Mouse (Mus musculus) adrenal gland, postnatal 25 days (tissue): Measurements from ENCODE around the gene Olfr1110. TPM values are rescaled to one million over a fixed set of nuclear protein-coding genes. Genes with fewer than 3 reads are reported as not detected.
"Not testable (repeated sequence)": the region's sequence is repeated elsewhere in the genome, so short reads cannot be mapped to it uniquely, and the experiment has no call there.

ENCODE experiments used
- DNase-seq: peaks from one replicate; pipeline ENCODE4 v3.0.0; 2021; ENCODE audit warnings: mixed read lengths
- long read RNA-seq: library from polyadenylated mRNA; stranded (forward); transcript quantifications from one replicate; pipeline ENCODE4 v2.0.0, GENCODE M21; 2021
- total RNA-seq: library from RNA; stranded (reverse); gene quantifications from 2 replicates; pipeline ENCODE4 v1.2.3, GENCODE M21; 2021

The Olfr1110 gene
- not detected in 2 replicates for total RNA-seq
- long read RNA-seq, result 0 reads

DNA sequence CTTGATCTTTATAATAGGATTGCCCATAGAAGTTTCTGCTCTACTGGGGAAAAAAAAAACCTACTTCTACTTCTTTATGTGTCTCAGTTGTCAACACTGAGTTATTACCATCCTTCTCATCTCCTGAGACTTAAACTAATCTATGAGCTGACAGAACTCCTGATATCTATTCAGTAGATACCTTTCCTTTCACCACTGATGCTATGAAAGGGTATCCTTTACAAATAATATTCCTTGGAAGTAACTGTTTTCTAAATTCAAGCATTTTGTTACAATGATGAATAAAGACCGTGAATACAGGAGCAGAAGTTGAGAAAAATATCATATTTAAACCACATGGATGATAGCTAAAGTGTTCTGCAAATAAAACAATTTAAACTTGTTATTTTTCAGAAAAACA lies at the start of gene Olfr1110:
Gene Olfr1110, minus strand, starts transcription at position 101 of the 400 bp plus-strand sequence.
- no peak for DNase-seq

- no peak for DNase-seq
These were observed 47.4 kb upstream of the Olfr1110 start, which contains the start of gene Olfr1112 for GRCm38 (mm10) chr2:87187498-87187897. Gene Olfr1112 (plus strand): TSS chr2:87187798.

DNA sequence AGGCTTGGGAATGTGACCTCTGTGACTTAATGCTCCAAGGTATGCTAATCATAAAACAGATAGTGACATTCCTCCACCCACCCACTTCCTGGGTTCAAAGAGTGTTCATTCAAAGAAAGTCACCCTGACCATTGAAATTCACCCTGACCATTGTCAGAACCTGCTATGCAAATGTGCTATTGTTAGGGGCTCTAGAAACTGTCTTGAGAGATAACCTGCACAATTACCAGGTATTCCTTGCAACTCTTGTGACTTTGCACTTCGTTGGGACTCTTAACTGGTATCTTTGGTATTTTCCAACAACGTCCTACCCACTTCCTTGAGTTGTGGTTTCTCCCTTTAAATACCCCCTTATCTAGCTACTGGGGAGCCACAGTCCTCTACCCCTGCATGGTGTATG lies 27.6 kb upstream of the Olfr1110 start:
- DNase-seq, result not testable (repeated sequence)

DNA sequence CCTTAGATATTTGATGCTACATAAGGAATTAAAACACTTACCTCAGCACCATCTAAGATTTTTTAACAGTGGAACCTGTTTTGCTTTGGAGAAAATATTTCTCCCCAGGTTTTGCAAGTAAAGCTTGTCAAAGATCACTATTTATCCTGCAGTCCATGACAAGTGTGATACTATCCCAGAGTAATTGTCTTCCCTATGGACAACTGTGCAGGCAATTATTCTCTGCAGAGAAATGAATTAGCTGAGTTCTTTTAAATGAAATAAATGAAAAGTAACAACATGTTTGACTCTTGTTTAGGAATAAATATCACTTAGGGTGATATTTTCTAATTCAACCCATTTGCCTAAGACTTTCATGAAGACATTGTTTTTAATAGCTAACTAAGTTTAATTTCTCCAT lies 12.4 kb upstream of the Olfr1110 start, which contains the start of gene Olfr1111:
Gene Olfr1111, minus strand, starts transcription at position 101 of the 400 bp plus-strand sequence.
- no peak for DNase-seq

DNA sequence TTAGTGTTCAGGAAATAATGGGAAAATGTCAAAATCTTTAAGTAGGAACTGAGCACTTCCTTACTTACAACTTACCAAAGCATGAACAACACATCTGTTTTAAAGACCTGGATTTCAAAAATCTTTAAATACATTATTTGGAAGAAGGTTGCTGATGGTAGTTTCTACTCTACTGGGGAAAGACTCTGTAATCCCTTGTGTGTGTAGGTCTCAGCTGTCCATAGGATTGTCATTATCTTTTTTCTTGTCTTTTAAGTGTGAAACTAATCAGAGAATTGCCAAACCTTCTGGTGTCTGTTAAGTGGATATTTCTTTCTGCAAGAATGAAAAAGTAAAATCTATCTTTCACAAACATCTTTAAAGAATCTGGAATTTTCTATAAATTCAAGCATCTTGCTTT lies 25.6 kb downstream of the Olfr1110 start, which contains the start of gene Olfr259:
Gene Olfr259, minus strand, starts transcription at position 101 of the 400 bp plus-strand sequence.
- no peak for DNase-seq

- no peak for DNase-seq
These were observed 44.2 kb downstream of the Olfr1110 start, which contains the start of gene Olfr1109 for GRCm38 (mm10) chr2:87095908-87096307. Gene Olfr1109 (minus strand): TSS chr2:87096008.

Other genes starting within 250 kb of the Olfr1110 start
- not detected in 2 replicates for gene Olfr1097, start 248.1 kb downstream of the Olfr1110 start, total RNA-seq
- not detected in 2 replicates for gene Olfr1098, start 215.8 kb downstream of the Olfr1110 start, total RNA-seq
- gene Olfr1099, start 179.6 kb downstream of the Olfr1110 start, total RNA-seq, result not detected in 2 replicates
- gene Olfr1100, start 160.3 kb downstream of the Olfr1110 start, total RNA-seq, result not detected in 2 replicates
- not detected in 2 replicates for gene Olfr1101, start 149.1 kb downstream of the Olfr1110 start, total RNA-seq
- not detected in 2 replicates for gene Olfr1102, start 141.9 kb downstream of the Olfr1110 start, total RNA-seq
- not detected in 2 replicates for gene Olfr1104, start 113.2 kb downstream of the Olfr1110 start, total RNA-seq
- gene Olfr1105, start 103.8 kb downstream of the Olfr1110 start, total RNA-seq, result not detected in 2 replicates
- not detected in 2 replicates for gene Olfr1106, start 88.0 kb downstream of the Olfr1110 start, total RNA-seq
- gene Olfr1107, start 64.5 kb downstream of the Olfr1110 start, total RNA-seq, result not detected in 2 replicates
- gene Olfr1109, start 44.3 kb downstream of the Olfr1110 start, total RNA-seq, result not detected in 2 replicates
- not detected in 2 replicates for gene Olfr259, start 25.7 kb downstream of the Olfr1110 start, total RNA-seq
- gene Olfr1111, start 12.3 kb upstream of the Olfr1110 start, total RNA-seq, result not detected in 2 replicates
- not detected in 2 replicates for gene Olfr1112, start 47.5 kb upstream of the Olfr1110 start, total RNA-seq
- not detected in 2 replicates for gene Olfr1113, start 68.7 kb upstream of the Olfr1110 start, total RNA-seq
- gene Olfr1115, start 107.7 kb upstream of the Olfr1110 start, total RNA-seq, result not detected in 2 replicates
- gene Olfr1116, start 127.2 kb upstream of the Olfr1110 start, total RNA-seq, result not detected in 2 replicates
- gene Olfr1118, start 167.3 kb upstream of the Olfr1110 start, total RNA-seq, result not detected in 2 replicates
- gene Olfr1120, start 214.5 kb upstream of the Olfr1110 start, total RNA-seq, result not detected in 2 replicates
- gene Olfr1121, start 229.6 kb upstream of the Olfr1110 start, total RNA-seq, result not detected in 2 replicates
- not detected in 2 replicates for gene Olfr1122, start 245.5 kb upstream of the Olfr1110 start, total RNA-seq